Mouse (Mus musculus) CH12.LX (cell line): ENCODE measurements around the gene Dctn1. TPM values are rescaled to one million over a fixed set of nuclear protein-coding genes. Genes with fewer than 3 reads are reported as not detected.

Experiments used
- DNase-seq: peaks from one replicate; pipeline ENCODE4 v3.0.0-alpha.2; 2013; ENCODE audit errors: extremely low read depth
- H3K27ac ChIP-seq: 2 replicates; pipeline ENCODE4 v1.5.1; 2012; ENCODE audit warnings: low read depth, mild to moderate bottlenecking, control low read depth, moderate library complexity; ENCODE audit not compliant: insufficient read depth
- H3K27me3 ChIP-seq: replicated peaks from 2 replicates; pipeline ENCODE3; 2012; ENCODE audit warnings: inconsistent platforms
- H3K36me3 ChIP-seq, 2 experiments: replicated peaks in 1 of 2; 2 replicates each; pipeline versions ENCODE3 to v1.6.1; 2012; ENCODE audit warnings: inconsistent platforms in 1 of 2, low read length in 1 of 2, mild to moderate bottlenecking in 1 of 2, mixed read lengths in 1 of 2, moderate library complexity in 1 of 2; ENCODE audit not compliant: control insufficient read depth in 1 of 2, insufficient read depth in 1 of 2
- H3K4me1 ChIP-seq, 2 experiments: 2 replicates each; pipeline ENCODE4 v1.6.1; 2012; ENCODE audit warnings: inconsistent platforms in 1 of 2, moderate library complexity in 1 of 2; ENCODE audit not compliant: insufficient read depth in 2 of 2, control insufficient read depth in 1 of 2
- H3K4me2 ChIP-seq: 2 replicates; pipeline ENCODE4 v1.6.1; 2012; ENCODE audit warnings: low read depth, mild to moderate bottlenecking, control low read depth; ENCODE audit not compliant: poor library complexity, insufficient read depth, severe bottlenecking
- H3K4me3 ChIP-seq, 3 experiments: fragments of 150-350 bp in 1 of 3; sonication (generic) in 1 of 3; replicated peaks in 1 of 3; 2 replicates each; pipeline versions ENCODE3 to v1.5.1; 2011 to 2012; ENCODE audit warnings: low read depth in 2 of 3, low read length in 2 of 3, mild to moderate bottlenecking in 2 of 3, moderate library complexity in 2 of 3, control low read depth in 1 of 3, improper control_type of control experiment in 1 of 3, inconsistent platforms in 1 of 3, mixed read lengths in 1 of 3; ENCODE audit not compliant: poor library complexity in 1 of 3
- H3K79me2 ChIP-seq: replicated peaks from 2 replicates; pipeline ENCODE4 v1.6.1; 2012; ENCODE audit warnings: mild to moderate bottlenecking, moderate library complexity; ENCODE audit not compliant: control insufficient read depth, poor library complexity, insufficient read depth, severe bottlenecking; ENCODE audit errors: extremely low read depth
- H3K9ac ChIP-seq: 2 replicates; pipeline ENCODE4 v1.6.1; 2012; ENCODE audit warnings: low read depth, mild to moderate bottlenecking, control low read depth, moderate library complexity; ENCODE audit not compliant: insufficient read depth
- H3K9me3 ChIP-seq: replicated peaks from 2 replicates; pipeline ENCODE3; 2012; ENCODE audit warnings: low read length, inconsistent platforms, mixed read lengths
- BHLHE40 ChIP-seq: IDR thresholded peaks from 2 replicates; pipeline ENCODE4 v1.6.1; 2011; ENCODE audit warnings: mild to moderate bottlenecking, low read depth, low read length, improper control_type of control experiment
- CTCF ChIP-seq, 2 experiments: IDR thresholded peaks in 1 of 2; conservative IDR thresholded peaks in 1 of 2; 2 replicates each; pipeline ENCODE4 v1.5.1; 2011 to 2012; ENCODE audit warnings: low read depth in 2 of 2, low read length in 2 of 2, improper control_type of control experiment in 1 of 2, inconsistent platforms in 1 of 2, mild to moderate bottlenecking in 1 of 2, moderate library complexity in 1 of 2
- E2F4 ChIP-seq: IDR thresholded peaks from 2 replicates; pipeline ENCODE4 v1.6.1; 2011; ENCODE audit warnings: low read depth, low read length, improper control_type of control experiment; ENCODE audit not compliant: insufficient replicate concordance
- ELF1 ChIP-seq: IDR thresholded peaks from 2 replicates; pipeline ENCODE4 v1.6.1; 2014; ENCODE audit warnings: low read depth, mild to moderate bottlenecking, inconsistent platforms, low read length, improper control_type of control experiment
- GABPA ChIP-seq: IDR thresholded peaks from 2 replicates; pipeline ENCODE4 v1.6.1; 2012; ENCODE audit warnings: low read depth, low read length, improper control_type of control experiment, inconsistent platforms; ENCODE audit not compliant: insufficient replicate concordance
- HCFC1 ChIP-seq: IDR thresholded peaks from 2 replicates; pipeline ENCODE4 v1.6.1; 2012; ENCODE audit warnings: low read depth, mild to moderate bottlenecking, inconsistent platforms, low read length, improper control_type of control experiment
- KAT2A ChIP-seq: IDR thresholded peaks from 2 replicates; pipeline ENCODE4 v1.6.1; 2012; ENCODE audit warnings: low read length, improper control_type of control experiment, inconsistent platforms; ENCODE audit not compliant: insufficient replicate concordance
- MAFK ChIP-seq: IDR thresholded peaks from 2 replicates; pipeline ENCODE4 v1.6.1; 2011; ENCODE audit warnings: low read length, improper control_type of control experiment; ENCODE audit not compliant: insufficient replicate concordance
- MAX ChIP-seq: IDR thresholded peaks from 2 replicates; pipeline ENCODE4 v1.6.1; 2011; ENCODE audit warnings: low read length, improper control_type of control experiment
- MEF2A ChIP-seq: IDR thresholded peaks from 2 replicates; pipeline ENCODE4 v1.6.1; 2014; ENCODE audit warnings: low read depth, mild to moderate bottlenecking, inconsistent platforms, low read length, improper control_type of control experiment, borderline replicate concordance
- MXI1 ChIP-seq: IDR thresholded peaks from 2 replicates; pipeline ENCODE4 v1.6.1; 2011; ENCODE audit warnings: mild to moderate bottlenecking, low read depth, low read length, improper control_type of control experiment
- NELFE ChIP-seq: IDR thresholded peaks from 2 replicates; pipeline ENCODE4 v1.6.1; 2011; ENCODE audit warnings: low read depth, low read length, improper control_type of control experiment
- NRF1 ChIP-seq: IDR thresholded peaks from 2 replicates; pipeline ENCODE4 v1.6.1; 2014; ENCODE audit warnings: low read depth, mild to moderate bottlenecking, inconsistent platforms, low read length, improper control_type of control experiment, moderate library complexity
- PAX5 ChIP-seq: IDR thresholded peaks from 2 replicates; pipeline ENCODE4 v1.6.1; 2012; ENCODE audit warnings: low read length, inconsistent platforms, mixed read lengths
- POLR2A ChIP-seq: IDR thresholded peaks from 2 replicates; pipeline ENCODE4 v1.6.1; 2011; ENCODE audit warnings: low read depth, mild to moderate bottlenecking, improper control_type of control experiment, low read length
- SMC3 ChIP-seq: IDR thresholded peaks from 2 replicates; pipeline ENCODE4 v1.6.1; 2011; ENCODE audit warnings: low read depth, low read length, improper control_type of control experiment
- ZNF384 ChIP-seq: IDR thresholded peaks from 2 replicates; pipeline ENCODE4 v1.6.1; 2012; ENCODE audit warnings: low read depth, low read length, improper control_type of control experiment, inconsistent platforms
- dilution Hi-C: fragments of 300-500 bp; cut with MboI; formaldehyde crosslinking; loops from 2 replicates; pipeline ENCODE4 v1.14.3; 2020; ENCODE audit warnings: low sequenced_read_pairs; ENCODE audit not compliant: extremely low pct_unique_long_range_greater_than_20kb, extremely low pct_ligation_motif_present
- in situ Hi-C: fragments of 300-500 bp; cut with MboI; formaldehyde crosslinking; loops from 3 replicates; pipeline ENCODE4 v1.14.3; 2019; ENCODE audit warnings: low sequenced_read_pairs, low pct_ligation_motif_present, low pct_unique_long_range_greater_than_20kb, mixed read lengths
- polyA plus RNA-seq: library from polyadenylated mRNA; unstranded; fragments of >175 nt; gene quantifications from 2 replicates; pipeline ENCODE4 v1.2.1, GENCODE M21; 2012; ENCODE audit warnings: low read depth; ENCODE audit not compliant: insufficient read length
- total RNA-seq, 2 experiments: library from RNA; depleted of rRNA; stranded (reverse); fragments of 300-350 nt in 1 of 2; fragments of >200 nt in 1 of 2; gene quantifications; 2 replicates each; pipeline ENCODE4 v1.2.3; 2012 to 2014

The Dctn1 gene
- total and polyA plus RNA-seq, 3 experiments = 12.8 to 36.4 (median 19.8) TPM

GRCm38 (mm10) chr6:83151721-83152120, 14.0 kb upstream of the Dctn1 start:
- dilution Hi-C loops (no loop called here), in situ Hi-C loops (no loop called here)
- H3K27ac ChIP-seq = no peak overlapping the region
- H3K9me3 ChIP-seq = no peaks in the 10 kb centered on the region
- no peaks in the 10 kb centered on the region for H3K79me2 ChIP-seq
- H3K36me3 ChIP-seq = peaks cover 12 to 24% of the 10 kb centered on the region in 2 experiments
- TF ChIP-seq MAFK = no peak
- DNase-seq = no peak
- H3K9ac ChIP-seq = no peak overlapping the region
- H3K4me3 ChIP-seq = no peak overlapping the region
- no peak overlapping the region for H3K4me2 ChIP-seq
- H3K4me1 ChIP-seq = peaks cover 15 to 37% of the 10 kb centered on the region in 2 experiments
- no peaks in the 10 kb centered on the region for H3K27me3 ChIP-seq

GRCm38 (mm10) chr6:83153038-83153437, 12.7 kb upstream of the Dctn1 start:
- dilution Hi-C loops = no loop called here
- Histone ChIP-seq H3K4me1 (peaks cover 15 to 29% of the 10 kb centered on the region in 2 experiments), H3K27ac (no peak overlapping the region), H3K79me2 (no peaks in the 10 kb centered on the region), H3K36me3 (peaks cover 12 to 24% of the 10 kb centered on the region in 2 experiments), H3K4me3 (no peak overlapping the region), H3K9ac (no peak overlapping the region), H3K4me2 (no peak overlapping the region), H3K9me3 (no peaks in the 10 kb centered on the region), H3K27me3 (no peaks in the 10 kb centered on the region)
- DNase-seq = no peak
- in situ Hi-C loops = no loop called here
- TF ChIP-seq BHLHE40 (no peak), MXI1 (no peak), GABPA (no peak), CTCF (conservative IDR thresholded peaks at IDR 0.05 in 1 of 2, IDR thresholded peaks at IDR 0.05 in 1 of 2; ENCODE audit: low read depth in 2 of 2, low read length in 2 of 2) (no peak)

DNA sequence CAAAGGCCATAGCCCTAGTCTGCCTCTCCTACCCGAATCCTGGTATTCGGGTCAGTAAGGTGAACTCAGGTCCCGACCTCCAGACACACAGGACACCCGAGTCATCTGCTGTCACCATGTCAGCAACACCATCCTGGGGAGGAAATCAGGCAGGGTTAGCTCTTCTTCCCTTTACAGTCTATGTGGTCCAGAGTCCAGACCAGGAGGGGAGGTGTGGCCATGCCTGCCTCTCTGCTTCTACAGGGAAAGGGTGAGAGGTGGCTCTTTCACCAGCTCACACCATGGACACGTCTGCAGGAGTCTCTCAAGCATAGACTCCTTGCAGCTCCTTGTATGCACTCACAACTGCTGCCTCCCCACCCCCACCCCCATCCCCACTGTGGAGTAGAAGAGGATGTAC, 12.2 kb upstream of the Dctn1 start:
- H3K4me3 ChIP-seq = no peak overlapping the region
- no peak overlapping the region for H3K27ac ChIP-seq
- no peak overlapping the region for H3K4me2 ChIP-seq
- in situ Hi-C loops = no loop called here
- dilution Hi-C loops = no loop called here
- H3K27me3 ChIP-seq = no peaks in the 10 kb centered on the region
- no peak overlapping the region for H3K9ac ChIP-seq
- TF ChIP-seq SMC3 (no peak), ELF1 (no peak), PAX5 (no peak), NELFE (no peak), CTCF (conservative IDR thresholded peaks at IDR 0.05 in 1 of 2, IDR thresholded peaks at IDR 0.05 in 1 of 2; ENCODE audit: low read depth in 2 of 2, low read length in 2 of 2) (no peak), NRF1 (no peak), MAX (no peak), BHLHE40 (no peak), MAFK (no peak), KAT2A (no peak), POLR2A (no peak), HCFC1 (no peak), E2F4 (no peak), GABPA (no peak), MEF2A (no peak), ZNF384 (no peak)
- TF ChIP-seq, all 38 proteins: peak for 0
- H3K9me3 ChIP-seq = no peaks in the 10 kb centered on the region
- peaks cover 15 to 29% of the 10 kb centered on the region in 2 experiments for H3K4me1 ChIP-seq
- no peaks in the 10 kb centered on the region for H3K79me2 ChIP-seq
- H3K36me3 ChIP-seq = peaks cover 12 to 24% of the 10 kb centered on the region in 2 experiments
- no peak for DNase-seq
